Mouse (Mus musculus): Measurements from ENCODE around the gene Ago1.

Gene Ago1

DNA sequence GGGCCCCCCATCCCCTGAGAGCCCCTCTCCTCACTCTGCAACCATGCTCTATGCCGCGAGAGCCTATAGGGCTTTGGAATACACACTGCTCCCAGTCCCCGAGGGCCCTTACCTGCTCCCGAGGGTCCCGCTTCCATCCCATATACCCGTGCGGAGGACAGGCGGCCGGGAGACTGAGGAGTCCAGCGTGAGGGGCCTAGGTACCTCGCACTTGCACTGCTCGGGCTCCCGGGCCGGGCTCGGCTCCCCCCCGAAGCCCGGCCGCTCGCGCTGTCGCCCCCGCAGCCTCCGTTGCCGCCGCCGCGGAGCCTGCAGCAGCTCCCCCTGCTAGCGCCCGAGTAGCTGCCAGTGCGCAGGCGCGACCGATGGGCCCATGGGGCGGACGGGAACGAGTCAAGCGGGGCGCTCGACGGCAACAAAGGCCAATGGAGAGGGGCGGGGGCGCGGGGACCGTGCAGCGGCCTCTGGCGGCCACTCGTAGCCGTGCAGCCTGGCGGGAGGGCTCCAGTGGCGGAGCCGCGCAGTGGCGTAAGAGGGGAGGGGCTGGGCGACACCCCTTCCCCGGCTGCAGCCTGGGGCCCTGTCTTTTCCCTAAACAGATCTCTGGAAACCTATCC is at the start of gene Ago1:
Gene Ago1, minus strand, starts transcription at position 299 of the 617 bp plus-strand sequence.
- CTCF ChIA-PET = interaction anchor here (0.5 to 2.3 kb wide), 23 partner anchors 10 to 478 kb away, joined by 3 to 13 read pairs (median 4); partner anchors contain the start of genes Ago3 (in 2 of the 4), Adprhl2 (in 1 of the 4) and Clspn (in 1 of the 4)

DNA sequence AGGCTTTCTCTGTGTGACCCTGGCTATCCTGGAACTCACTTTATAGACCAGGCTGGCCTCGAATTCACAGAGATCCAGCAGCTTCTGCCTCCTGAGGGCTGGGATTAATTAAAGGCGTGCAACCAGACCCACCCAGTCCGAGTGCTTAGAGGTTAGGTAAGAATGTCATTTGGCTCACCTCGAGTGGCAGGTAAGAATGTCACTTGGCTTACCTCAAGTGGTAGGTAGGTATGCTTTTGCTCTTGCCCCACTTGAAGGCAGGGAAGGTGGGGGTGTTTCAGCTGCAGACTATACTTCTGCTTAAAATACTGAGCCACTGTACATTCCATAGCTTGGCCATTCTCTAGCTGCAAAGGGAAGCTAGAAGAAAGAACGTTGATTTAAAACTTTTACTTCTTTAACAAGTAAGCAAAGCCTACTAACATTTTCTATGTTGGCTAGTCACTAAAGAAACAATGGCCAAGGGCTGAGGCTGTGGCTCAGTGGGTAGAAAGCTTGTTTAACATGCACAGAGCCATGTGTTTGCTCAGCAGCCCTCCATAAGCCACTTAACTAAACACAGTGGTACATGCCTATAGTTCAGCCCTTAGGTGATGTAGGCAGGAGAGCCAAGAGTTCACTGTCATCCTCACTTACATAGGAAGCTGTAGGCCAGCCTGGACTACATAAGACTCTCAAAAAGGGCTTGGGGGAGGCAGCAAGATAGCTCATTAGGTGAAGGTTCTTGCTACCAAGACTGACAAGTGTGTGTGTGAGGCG is 44.1 kb upstream of the Ago1 start:
- POLR2A ChIA-PET = interaction anchor here (0.6 to 2.2 kb wide), 4 partner anchors 42 to 1587 kb away, joined by 4 to 6 read pairs (median 5); no protein-coding TSS in a partner anchor
- CTCF ChIA-PET = interaction anchor here in 2 of 4 experiments (1.1 to 1.4 kb wide), 2 partner anchors 45 to 180 kb away, joined by 3 read pairs; no protein-coding TSS in a partner anchor

More for the DNA sequence above, at the start of gene Ago1:
- POLR2A ChIA-PET = interaction anchor here (0.6 to 7.4 kb wide), 43 partner anchors 9 to 1766 kb away, joined by 3 to 84 read pairs (median 4); partner anchors contain the start of genes Ago3 (in 4 of the 4), Clspn (in 2 of the 4), Psmb2 (in 2 of the 4) and AU040320 (in 1 of the 4)

DNA sequence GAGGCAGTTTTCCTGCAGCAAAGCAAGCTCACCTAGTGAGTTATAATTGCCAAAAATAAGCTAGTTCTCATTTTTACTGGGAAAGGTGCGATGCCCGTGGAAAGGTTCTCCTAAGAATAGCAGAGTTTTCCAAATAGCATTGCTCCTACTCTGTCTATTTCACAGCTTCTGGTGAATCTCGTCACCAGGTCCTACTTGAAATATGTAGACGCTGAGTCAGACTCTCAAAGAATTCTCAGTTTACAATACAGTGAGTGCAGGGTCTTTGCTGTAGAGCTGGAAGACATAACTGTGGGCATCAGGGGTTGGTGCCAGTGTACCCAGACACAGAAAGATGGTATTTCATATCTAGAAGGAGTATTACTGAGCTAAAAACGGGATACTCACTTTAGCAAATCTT is 42.6 kb upstream of the Ago1 start:
- POLR2A ChIA-PET = interaction anchor here in 2 of 4 experiments (0.7 to 2.2 kb wide), 3 partner anchors 8 to 105 kb away, joined by 3 to 4 read pairs (median 3); no protein-coding TSS in a partner anchor
- CTCF ChIA-PET = interaction anchor here in 2 of 4 experiments (0.6 kb wide), 3 partner anchors 25 to 1308 kb away, joined by 3 to 4 read pairs (median 3); no protein-coding TSS in a partner anchor

DNA sequence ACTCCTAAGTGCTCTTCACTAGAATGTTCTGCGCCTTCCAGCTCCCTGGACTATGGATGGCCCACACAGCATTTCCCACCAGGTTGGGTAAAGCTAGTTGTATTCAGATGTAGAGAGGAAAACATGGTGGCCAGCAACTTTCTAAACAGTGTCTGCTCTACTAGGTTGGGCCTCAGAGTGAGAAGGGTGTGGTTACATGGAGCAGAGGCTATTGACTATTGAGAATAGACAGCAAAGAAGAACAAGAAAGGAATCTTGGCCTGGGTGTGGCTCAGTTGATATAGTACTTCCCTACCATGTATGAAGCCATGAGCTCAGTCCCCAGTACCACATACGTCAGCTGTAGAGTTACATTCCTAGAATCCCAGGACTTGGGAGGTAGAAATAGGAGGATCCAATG is 40.7 kb upstream of the Ago1 start:
- ChIA-PET CTCF (interaction anchor here in 2 of 4 experiments (0.6 kb wide), 2 partner anchors 171 to 374 kb away, joined by 3 to 4 read pairs; no protein-coding TSS in a partner anchor), POLR2A (interaction anchor here in 1 of 4 experiments (0.9 to 1.2 kb wide), 2 partner anchors 21 to 29 kb away, joined by 3 read pairs; no protein-coding TSS in a partner anchor)

DNA sequence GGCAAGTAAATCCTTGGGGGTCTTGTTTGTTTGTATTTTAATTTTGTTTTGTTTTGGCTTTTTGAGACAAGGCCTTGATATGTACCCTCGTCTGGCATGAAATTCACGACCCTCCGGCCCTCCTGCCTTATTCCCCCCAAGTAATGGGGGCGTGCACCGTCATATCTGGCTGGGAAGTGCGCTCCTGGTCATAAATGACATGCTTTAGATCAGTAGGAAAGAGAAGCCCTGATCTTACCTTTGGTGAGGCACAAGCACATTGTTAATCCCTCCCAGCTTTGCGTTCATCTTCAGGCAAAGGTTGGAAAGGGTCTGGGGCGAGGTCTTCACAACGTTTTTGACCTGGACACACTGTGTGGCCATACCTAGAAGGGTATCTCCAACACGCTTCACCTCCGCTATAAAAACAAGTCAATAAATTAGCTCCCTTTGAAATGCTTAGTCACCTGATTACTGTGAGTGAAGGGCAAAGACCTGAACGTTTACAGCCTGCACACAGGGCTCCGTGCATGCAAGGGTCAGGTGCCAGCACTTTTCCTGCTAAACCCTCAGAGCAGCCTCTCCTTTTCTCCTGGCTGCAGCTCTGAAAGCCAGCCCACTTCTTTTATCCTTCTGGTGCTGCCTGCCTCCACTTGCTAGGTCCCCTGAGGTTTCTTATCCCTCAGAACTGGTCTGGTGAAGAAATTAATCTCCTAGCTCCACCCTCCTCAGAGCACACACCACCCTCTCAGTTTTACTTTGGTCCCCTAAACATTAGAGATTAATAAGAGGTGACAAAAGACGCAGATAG is 39.9 kb upstream of the Ago1 start:
- CTCF ChIA-PET = no interaction called here

DNA sequence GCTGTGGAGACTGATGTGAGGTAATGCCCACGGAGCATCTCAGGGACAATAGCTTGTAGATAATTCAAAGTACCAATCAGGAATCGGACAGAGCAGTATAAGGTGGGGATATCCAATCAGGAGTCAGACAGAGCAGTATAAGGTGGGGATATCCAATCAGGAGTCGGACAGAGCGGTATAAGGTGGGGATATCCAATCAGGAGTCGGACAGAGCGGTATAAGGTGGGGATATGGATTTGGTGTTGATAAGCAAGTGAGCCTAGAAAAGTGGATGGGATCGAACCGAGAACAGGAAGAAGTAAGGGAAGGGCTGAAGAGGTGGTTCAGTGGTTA is 34.6 kb upstream of the Ago1 start:
- ChIA-PET POLR2A (interaction anchor here in 2 of 4 experiments (0.5 to 0.9 kb wide), 2 partner anchors 8 to 52 kb away, joined by 3 read pairs; no protein-coding TSS in a partner anchor), CTCF (no interaction called here)

More for the DNA sequence above, 39.9 kb upstream of the Ago1 start:
- POLR2A ChIA-PET = interaction anchor here in 2 of 4 experiments (0.6 to 1.2 kb wide), 4 partner anchors 22 to 52 kb away, joined by 3 to 7 read pairs (median 3); no protein-coding TSS in a partner anchor

DNA sequence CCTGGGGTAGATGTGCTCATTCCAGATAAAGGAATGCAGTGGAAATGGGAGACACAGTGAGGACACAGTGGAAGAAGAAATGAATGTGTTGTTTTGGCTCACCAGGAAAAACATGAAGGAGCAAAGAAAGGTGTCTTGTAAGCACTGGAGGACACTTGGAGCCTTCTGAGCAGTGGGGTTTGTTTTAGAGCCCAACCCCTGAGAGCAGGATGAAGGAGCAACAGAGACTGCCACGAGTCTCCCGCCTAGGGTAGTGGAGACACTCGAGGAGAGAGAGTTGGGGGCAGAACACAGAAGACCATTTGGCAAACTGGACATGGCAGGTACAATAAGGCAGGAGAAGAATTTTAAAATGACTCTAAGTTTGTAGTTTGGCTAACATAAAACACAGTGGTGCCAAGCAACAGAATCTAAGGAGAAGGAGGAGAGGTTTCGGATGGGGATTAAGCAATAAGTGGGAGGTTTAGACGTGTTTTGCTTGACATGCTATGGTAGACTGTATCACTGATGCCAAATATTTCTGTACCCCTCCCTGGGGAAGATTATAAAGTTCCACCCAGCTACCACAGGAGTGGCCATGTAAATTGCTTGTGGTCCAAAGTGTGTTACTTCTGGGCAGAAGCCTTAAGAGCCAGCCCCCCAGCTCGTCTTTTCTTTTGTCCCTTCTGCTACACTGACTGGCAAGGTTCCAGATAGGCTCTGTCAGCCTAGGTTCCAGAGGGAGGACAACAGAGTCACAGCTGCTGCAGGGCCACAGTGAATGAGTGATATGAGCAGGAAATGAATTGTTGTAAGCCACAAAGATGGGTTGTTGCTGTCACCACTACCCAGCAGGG is 34.0 kb upstream of the Ago1 start:
- POLR2A ChIA-PET = interaction anchor here in 2 of 4 experiments (0.6 to 0.9 kb wide), 2 partner anchors 9 to 38 kb away, joined by 3 read pairs; no protein-coding TSS in a partner anchor
- CTCF ChIA-PET = interaction anchor here in 1 of 4 experiments (0.6 kb wide), 1 partner anchor 239 kb away, joined by 3 read pairs; no protein-coding TSS in a partner anchor

DNA sequence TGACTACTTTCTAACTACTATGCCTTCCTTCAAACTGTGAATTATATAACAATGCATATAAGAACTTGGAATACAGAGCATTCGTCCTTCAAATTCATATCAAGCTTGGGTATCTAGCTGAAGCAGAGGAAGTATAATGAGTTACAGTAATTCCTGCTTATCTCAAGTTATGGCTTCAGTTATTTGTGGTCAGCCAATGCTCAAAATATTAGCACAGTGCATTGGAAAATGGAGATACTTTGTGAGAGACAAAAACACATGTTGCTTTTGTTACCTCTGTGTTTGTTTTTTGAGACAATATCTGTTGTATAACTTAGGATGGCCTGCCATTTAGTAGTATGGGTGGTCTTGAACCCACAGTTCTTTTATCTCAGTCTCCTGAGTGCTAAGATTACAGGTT is 30.2 kb upstream of the Ago1 start:
- ChIA-PET CTCF (no interaction called here), POLR2A (no interaction called here)

DNA sequence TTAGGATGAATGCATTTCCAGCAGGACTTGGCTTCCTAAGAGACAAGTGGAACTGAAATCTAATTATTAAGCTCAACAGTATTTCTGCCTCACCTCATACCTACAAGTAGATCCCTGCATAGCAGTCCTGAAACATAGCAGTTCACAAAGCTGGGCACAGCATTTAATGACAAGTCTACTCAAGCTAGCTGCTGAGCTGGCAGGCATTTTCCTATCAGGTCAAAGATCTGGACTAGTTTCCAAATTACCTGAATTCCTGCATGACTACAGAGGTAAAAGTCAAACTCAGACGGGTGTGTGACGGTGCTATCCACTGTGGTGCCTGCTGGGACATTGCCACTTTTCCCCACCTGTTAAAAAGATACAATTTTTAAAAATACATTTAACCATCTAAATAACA is 28.6 kb upstream of the Ago1 start:
- CTCF ChIA-PET = interaction anchor here in 1 of 4 experiments (0.5 kb wide), 1 partner anchor 314 kb away, joined by 3 read pairs; no protein-coding TSS in a partner anchor

DNA sequence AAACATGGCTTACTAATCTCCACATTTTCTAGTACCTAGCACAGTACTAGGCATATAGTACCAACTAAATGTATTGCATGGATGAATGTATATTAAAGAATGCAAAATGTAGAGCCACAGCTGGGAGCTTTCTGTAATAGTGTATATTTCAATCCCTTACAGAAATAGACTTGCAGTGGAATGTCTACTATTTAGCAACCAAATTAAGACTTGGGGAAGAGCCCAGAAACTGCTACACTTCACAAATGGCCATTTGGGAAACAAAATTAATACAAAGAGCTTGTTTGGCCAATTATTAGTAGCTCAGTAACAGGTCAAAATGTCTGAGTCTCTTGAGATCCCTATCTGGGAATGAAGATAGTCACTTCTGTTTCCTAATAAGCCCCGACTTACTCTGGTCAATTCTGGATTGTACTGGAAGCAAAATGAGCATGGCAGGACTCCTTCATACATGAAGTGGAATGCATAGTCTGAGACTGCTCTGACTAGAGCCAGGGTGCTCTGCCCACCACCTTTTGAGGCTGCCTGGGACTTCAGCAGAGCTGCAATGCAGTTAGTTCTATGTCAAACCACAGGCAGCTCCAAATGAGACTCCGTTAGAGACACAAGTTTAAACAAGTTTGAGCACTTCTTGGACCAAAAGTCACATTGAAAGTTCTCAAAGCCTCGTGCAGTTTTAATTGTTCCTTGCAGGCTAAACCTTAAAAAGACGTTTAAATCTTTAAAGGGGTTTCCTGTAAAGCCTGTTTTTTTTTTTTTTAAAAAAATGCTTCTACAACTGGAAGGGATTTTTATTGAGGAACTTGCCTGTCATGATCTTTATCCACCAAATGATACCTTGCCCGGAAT is 27.8 kb upstream of the Ago1 start:
- ChIA-PET CTCF (no interaction called here), POLR2A (interaction anchor here in 3 of 4 experiments (0.6 to 2.4 kb wide), 3 partner anchors 31 to 298 kb away, joined by 3 to 5 read pairs (median 4); no protein-coding TSS in a partner anchor)

More for the DNA sequence above, 28.6 kb upstream of the Ago1 start:
- POLR2A ChIA-PET = interaction anchor here in 2 of 4 experiments (1.0 to 2.4 kb wide), 2 partner anchors 10 to 32 kb away, joined by 5 read pairs; no protein-coding TSS in a partner anchor

DNA sequence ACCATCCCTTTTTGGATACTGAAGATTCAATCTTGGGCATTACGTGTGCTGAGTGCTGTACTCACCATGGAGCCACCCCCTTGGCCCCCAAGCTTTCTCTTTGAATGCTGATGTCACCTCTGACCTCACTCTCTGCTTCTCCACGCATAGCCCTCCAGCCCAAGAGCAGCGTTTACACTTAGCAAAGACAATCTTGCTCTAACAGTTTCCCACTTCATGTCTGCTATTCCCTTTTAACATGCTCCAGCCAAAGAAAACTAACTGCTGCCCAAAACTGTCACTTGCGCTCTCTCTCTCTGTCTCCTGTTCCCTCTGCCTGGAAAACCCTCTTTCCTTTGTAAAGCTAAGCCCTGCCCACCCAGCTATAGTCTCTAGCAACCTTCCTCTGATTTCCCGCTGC is 27.1 kb upstream of the Ago1 start:
- ChIA-PET CTCF (no interaction called here), POLR2A (interaction anchor here in 2 of 4 experiments (0.6 to 2.4 kb wide), 2 partner anchors 30 to 298 kb away, joined by 4 to 5 read pairs; no protein-coding TSS in a partner anchor)

DNA sequence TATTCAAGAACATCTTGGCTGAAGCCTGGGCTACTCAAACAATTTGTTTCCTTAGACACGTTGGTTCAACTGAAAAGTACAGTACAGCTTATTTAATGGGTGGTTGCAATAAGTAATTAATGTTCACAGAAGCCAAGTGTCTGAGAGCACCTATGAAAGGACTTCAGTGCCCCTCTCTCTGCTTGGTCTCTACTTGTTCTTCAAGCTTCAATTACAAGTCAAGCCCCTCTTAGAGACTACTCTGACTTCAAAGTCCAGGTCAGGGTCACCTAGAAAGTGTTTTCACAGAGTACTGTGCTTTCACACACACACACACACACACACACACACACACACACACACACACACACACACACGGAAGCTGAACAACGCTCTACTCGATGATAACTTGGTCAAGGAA is 25.0 kb upstream of the Ago1 start:
- POLR2A ChIA-PET = interaction anchor here in 1 of 4 experiments (0.7 kb wide), 1 partner anchor 99 kb away, joined by 3 read pairs; no protein-coding TSS in a partner anchor
- CTCF ChIA-PET = no interaction called here

DNA sequence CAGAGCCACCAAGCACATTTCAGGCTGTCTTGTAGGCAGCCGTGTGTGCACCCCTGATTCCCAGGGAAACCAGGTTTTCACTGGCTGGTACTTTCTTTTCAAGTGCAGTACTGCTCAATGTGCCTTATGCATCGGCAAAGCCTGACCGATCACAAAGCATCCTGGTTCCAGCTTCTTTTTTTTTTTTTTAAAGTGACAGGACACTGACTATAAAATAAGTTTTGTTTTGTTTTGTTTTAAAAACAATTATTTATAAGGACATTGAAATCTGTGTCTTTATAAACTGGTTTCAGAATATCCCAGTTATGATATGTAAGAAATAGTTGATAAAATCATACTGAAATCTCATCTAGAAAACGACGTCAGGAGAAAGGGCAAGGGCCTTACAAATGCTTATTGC is 23.6 kb upstream of the Ago1 start:
- POLR2A ChIA-PET = no interaction called here
- CTCF ChIA-PET = no interaction called here

DNA sequence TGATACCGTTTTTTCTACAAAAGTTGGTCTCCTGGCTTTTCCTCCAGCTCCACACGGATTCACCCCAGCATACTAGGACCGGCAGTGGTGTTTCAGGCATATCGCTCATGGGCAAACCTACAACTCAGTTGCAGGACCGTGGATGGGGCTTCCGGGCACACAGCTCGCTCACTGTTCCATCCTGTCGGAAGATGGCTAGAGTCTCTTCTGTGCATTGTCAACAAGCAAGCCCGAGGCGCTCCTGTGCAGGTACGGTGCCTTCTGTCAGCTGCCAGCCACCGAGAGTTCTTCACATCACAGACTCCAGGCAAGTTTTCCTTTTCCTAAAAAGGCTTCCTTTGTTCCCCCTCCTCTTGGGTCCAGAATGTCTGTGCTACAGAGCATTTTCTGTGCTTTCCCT is 22.3 kb upstream of the Ago1 start:
- ChIA-PET CTCF (no interaction called here), POLR2A (no interaction called here)

DNA sequence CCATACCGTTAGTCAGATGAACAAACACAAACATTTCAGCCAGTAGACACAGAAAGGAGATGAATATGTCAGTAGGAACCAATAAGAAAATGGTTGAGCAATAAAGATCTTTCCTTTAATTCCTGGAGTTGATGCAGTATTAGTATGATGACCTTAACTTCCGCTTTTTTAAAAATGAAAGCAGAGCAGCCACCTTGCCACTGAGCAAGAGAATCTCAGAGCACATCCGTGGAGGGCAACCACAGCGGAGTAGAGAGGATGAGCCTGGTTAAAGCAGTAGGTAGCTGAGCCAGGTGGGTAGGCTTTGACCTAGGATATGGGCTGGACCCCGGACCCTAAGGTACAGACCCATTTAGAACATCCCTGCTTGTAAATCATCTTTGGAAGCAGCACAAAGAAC is 21.4 kb upstream of the Ago1 start:
- ChIA-PET POLR2A (interaction anchor here in 1 of 4 experiments (0.9 kb wide), 1 partner anchor 24 kb away, joined by 3 read pairs; no protein-coding TSS in a partner anchor), CTCF (no interaction called here)

DNA sequence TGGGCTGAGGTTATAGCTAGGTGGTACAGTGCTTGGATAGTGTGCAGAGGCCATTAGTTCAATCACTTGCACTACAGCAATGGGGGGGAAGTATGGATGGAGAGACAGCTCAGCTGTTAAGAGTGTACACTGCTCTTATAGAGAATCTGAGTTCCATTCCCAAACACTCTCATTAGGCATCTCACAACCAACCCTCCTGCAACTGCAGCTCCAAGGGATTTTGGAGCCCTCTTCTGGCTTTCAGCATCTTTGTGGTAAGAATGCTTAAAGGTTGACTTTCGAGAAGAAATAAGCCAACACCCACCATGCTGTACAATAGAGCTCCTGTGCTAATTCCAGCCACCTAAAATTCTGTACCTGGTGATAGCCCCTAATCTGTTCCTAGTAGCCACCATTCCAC is 17.8 kb upstream of the Ago1 start:
- ChIA-PET CTCF (no interaction called here), POLR2A (interaction anchor here in 1 of 4 experiments (0.6 kb wide), 1 partner anchor 71 kb away, joined by 3 read pairs; no protein-coding TSS in a partner anchor)

DNA sequence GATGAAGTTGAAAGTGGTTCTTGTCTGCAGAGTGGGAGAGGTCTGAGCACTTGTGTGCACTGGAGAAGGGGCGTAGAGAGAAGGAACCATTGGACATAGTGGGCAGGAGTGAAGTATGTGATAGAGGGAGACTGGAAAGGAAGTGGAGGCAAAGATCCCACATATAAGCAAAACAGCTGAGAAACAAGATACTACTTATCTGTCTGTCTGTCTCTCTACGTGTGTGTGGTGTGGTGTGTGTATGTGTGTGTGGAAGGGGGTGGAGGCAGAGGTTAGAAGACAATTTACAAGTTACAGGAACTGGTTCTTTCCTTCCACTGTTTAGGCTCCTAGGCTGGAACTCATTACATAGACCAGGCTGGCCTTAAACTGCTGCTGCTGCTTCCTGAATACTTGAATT is 16.7 kb upstream of the Ago1 start:
- ChIA-PET POLR2A (no interaction called here), CTCF (no interaction called here)

Data from embryonic stem cell, embryonic (primary cell).